Mouse (Mus musculus) limb, embryonic 12.5 days (tissue): ENCODE results near the gene Lats2. TPM values are rescaled to one million over a fixed set of nuclear protein-coding genes. Genes with fewer than 3 reads are reported as not detected.

ENCODE experiments used
- microRNA-seq: library from miRNA; unstranded; fragments of <30 nt; microRNA quantifications from one replicate; pipeline ENCODE4, GENCODE M21; 2017
- polyA plus RNA-seq: library from polyadenylated mRNA; unstranded; fragments of >200 nt; fragmentation: Nextera tagmentation; extraction: Ambion mirVana; gene quantifications from 2 replicates; pipeline ENCODE4 v1.2.1, GENCODE M21; 2016

Gene Lats2
- polyA plus RNA-seq, 1 experiment from 2014 or later: 29.6 TPM

Small RNA genes within 50 kb of the gene (microRNA-seq; reads per million reads assigned to microRNA genes)
- not detected for gene Mir3077

Other genes with a start within 250 kb of the Lats2 start
- 3.5 and 4.8 TPM in 2 replicates for gene Il17d, start 233.6 kb downstream of the Lats2 start, polyA plus RNA-seq
- gene Eef1akmt1, start 186.8 kb downstream of the Lats2 start, polyA plus RNA-seq: 100 and 110 TPM in 2 replicates
- 30.7 and 33.6 TPM in 2 replicates for gene Xpo4, start 93.0 kb downstream of the Lats2 start, polyA plus RNA-seq
- not detected in 2 replicates for gene Gm49361, start 12.3 kb downstream of the Lats2 start, polyA plus RNA-seq
- gene Sap18, start 39.8 kb upstream of the Lats2 start, polyA plus RNA-seq: 26.0 and 27.8 TPM in 2 replicates
- gene Ska3, start 67.8 kb upstream of the Lats2 start, polyA plus RNA-seq: 56.7 and 57.3 TPM in 2 replicates
- gene Mrpl57, start 67.8 kb upstream of the Lats2 start, polyA plus RNA-seq: 135 and 136 TPM in 2 replicates
- gene Zdhhc20, start 131.9 kb upstream of the Lats2 start, polyA plus RNA-seq: 78.4 and 81.2 TPM in 2 replicates
- 98.2 and 99.0 TPM in 2 replicates for gene Micu2, start 240.9 kb upstream of the Lats2 start, polyA plus RNA-seq